Mouse (Mus musculus) spleen, postnatal 10 days (tissue): ENCODE measurements around the gene C2cd2.
A peak's percentile ranks its signal among the peaks of the same experiment; 100 is the strongest.
"Not testable (repeated sequence)": the region's sequence is repeated elsewhere in the genome, so short reads cannot be mapped to it uniquely, and the experiment has no call there.

Source experiments
- DNase-seq, 2 experiments: peaks; one replicate each; pipeline ENCODE4 v3.0.0; 2021 to 2022; ENCODE audit warnings: low spot score in 2 of 2

C2cd2 gene

DNA sequence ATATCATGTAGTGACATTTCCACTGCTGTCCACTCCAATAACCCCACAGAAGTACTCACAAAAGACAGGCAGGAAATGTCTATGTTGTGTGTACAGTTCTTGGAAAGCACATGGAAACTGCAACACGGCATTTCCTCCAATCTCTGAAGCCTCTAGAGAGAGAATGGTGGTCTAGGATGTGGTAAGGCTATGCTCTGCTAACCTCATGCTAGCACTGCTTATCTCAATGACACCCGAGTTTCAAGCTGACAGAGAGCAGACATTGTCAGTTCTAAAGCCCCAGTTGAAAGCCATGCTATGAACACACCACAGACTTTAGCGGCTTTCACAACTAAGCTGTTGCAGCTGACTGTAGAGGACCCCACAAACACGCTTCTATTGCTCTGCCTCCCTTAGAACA is 13.6 kb downstream of the C2cd2 start:
- no peak for DNase-seq

DNA sequence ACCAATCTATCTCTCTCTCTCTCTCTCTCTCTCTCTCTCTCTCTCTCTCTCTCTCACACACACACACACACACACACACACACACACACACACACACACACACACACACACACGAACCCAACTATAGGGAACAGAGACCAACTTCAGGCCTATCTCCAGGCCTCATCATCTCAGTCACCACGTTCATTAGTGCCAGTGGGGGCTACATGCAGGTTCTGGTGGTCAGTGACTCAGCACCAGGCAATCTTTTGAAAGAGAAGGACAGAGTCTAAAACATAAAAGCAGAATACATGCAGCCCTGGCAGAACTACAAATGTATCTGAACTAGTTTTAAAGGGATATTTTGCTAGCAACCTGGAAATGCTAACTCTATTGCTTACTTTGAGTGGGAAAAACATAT is 15.4 kb downstream of the C2cd2 start:
- DNase-seq: not testable (repeated sequence)

DNA sequence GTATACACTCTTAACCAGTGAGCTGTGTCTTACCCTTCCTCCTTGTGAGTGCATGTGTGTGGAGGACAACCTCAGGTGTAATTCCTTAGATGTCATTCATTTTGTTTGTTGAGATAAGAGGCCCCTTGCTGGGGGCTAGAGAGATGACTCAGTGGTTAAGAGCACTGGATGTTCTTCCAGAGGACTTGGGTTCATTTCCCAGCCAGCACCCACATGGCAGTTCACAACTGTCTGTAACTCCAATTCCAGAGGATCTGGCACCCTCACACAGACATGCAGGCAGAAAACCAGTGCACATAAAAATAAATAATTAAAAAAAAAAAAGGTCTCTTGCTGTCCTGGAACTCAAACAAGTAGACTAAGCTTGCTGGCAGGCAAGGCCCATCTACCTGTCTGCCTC is 20.6 kb downstream of the C2cd2 start:
- no peak for DNase-seq

DNA sequence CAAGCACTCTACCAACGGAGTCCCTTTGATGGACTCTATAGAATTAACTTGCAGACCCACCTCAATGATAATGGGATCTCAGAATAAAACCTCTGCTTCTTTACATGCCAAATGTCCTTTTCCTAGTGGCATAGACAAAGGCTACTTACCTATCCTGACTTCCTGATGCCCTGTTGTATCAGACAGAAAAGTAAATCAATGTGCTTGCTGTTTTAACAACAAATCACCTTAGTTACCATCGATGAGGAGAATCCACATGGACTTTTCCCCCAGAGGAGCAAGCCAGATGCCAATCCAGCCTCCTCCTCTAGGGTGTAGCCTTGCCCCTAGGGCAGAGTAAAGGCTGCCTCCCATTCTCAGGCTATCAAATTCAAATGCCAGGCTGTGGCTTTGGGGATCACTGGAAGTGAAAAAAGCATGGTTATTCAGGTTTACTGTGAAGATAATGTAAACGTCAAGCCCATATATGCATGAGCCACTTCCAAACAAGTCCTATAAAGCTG is 21.9 kb downstream of the C2cd2 start:
- DNase-seq: no peak

DNA sequence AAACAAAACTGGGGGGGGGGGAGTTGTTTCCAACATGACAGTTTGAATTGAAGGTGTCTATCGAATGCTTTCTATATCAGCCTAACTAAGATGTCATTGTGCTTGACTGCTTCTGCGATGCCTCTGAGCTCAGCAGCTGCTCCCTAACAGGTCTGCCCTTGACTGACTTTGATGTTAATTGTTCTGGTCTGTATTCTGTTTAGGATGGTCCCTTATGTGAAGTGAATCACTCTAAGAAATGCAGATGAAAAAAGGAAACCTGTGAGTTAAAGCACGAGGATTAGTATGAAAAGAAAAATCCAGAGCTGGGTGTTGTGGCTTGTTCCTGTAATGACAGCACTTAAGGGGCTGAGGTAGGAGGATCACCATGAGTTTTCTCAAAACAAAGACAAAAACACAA is 26.6 kb downstream of the C2cd2 start:
- no peak for DNase-seq

DNA sequence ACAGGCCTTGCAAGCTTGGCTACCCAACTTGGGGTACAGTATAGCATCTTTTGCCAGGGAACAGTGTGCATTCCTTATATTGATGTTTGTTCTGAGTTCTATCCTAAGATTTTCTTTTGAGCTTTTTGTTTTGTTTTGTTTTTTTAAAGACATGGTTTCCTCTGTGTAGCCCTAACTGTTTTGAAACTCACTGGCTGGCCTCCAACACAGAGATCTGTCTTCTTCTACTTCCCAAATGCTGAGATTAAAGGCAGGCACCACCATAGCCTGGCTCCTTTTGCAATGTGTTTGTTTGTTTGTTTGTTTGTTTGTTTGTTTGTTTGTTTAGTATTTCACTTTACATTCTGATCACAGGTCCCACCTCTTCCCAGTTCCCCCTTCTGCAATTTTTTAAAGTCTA is 32.2 kb downstream of the C2cd2 start:
- no peak for DNase-seq

DNA sequence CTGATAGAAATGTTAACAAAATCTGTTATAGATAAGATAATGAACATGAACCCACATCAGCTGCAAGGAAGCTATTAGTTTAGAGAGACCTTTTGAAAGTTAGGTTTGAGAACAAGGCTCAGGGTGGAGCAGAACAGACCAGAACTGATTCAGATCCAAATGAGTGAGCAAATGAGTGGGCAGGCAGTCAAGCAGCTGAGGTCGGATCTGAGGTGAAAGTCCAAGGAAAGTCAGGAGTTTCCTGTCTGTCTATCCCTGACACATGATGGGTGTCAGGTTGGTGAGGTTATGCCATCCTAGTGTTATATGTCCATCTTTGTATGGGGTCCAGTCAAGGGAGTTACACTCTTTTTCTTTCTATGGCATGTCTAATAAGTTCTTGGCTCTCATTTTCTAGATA is 32.9 kb downstream of the C2cd2 start:
- DNase-seq: no peak

DNA sequence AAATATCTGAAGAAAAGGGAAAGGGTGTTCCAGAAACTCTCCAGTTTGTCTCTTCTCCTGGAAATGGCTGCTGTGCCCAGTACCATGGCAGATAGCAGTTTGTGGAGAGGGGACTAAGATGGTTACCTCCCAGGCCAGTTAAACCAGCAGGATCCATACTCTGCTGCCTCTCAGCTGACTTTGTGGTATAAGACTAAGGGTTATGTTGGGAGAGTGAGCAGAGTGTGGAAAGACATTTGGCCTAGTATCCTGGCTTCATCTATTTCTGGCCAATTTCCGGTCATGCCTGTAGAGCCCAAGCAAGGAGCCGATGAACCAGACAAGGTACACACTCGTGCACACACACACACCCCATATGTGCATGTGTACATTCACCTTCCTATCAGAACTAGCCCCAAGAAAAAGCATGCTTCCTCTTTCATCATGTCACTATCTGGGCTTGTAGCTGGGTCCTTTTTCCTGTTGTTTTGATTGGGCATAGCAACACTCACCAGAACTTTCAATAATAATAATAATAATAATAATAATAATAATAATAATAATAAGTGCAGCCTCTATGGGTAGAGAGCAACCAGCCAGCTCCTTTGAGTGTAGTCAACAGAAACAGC is 35.0 kb downstream of the C2cd2 start:
- DNase-seq: no peak

DNA sequence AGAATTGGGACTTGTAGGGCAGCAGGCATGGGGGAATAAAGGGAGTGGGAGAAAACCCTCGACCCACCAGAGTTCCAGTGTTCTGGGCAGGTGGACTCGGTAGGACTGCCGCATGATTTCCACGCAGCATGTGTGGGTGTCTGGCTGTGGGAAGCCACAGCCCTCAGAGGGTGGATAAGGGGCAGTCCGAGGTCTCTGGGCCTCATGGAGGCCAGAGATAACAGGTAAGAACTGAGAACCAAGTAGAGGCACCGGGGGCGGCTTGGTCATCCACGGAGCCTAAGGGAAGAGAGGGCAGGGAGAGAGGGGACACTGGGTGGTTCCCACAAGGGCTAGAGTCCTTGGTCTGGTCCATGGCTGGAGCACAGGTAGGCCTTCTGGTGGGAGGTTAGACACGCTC is 36.0 kb downstream of the C2cd2 start:
- no peak for DNase-seq

DNA sequence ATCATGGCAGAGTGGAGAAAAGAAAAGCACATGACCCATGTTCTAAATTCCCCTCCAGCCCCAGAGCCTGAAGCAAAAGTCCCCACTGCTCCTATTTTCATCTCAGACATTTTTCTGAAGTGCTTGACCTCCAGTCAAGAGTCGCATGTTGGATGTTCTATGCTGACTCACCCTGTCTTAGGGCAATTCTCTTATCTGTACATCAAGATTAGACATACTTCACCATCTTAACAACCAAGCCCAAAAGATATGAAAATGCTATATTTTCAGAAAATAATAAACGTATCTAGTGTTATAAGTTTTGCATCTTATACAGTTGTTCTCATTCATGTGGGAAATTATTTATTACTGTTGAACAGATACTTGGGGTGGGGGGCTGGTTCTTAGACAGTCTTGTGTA is 36.6 kb downstream of the C2cd2 start:
- no peak for DNase-seq

DNA sequence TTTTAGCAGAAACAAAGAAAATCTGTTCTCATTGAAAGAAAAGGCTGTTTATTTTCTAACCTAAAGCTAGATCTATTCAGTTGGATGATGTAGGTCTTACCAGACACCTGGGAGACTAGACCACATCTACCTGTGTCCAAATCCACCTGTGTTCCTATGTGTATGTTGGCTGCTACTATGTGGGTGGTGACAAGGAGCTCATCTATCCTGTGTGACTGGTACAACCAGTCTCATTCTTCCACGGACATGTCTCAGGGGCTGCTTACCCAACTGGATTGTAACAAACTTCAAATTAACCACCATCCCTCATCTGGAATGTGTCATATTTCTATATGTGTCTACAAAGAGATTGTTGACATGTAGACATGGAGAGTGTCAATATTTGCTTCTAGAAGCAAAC is 38.7 kb downstream of the C2cd2 start:
- no peak for DNase-seq

DNA sequence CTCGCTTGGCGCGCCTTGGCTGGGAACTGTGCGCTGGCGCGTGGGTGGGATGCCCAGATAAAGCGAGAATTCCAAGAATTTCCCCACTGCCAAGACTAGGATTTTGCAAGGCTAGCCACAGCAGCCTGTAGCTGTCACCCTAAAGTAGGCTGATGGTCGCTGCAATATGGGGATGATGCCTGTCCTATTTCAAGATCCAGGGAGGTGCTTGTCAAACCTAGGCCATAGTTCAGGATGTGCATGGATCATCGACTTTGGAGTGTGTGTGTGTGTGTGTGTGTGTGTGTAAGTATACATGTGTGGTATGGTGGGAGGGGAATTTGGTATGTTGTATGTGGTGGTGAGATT is 39.6 kb downstream of the C2cd2 start:
- no peak for DNase-seq

DNA sequence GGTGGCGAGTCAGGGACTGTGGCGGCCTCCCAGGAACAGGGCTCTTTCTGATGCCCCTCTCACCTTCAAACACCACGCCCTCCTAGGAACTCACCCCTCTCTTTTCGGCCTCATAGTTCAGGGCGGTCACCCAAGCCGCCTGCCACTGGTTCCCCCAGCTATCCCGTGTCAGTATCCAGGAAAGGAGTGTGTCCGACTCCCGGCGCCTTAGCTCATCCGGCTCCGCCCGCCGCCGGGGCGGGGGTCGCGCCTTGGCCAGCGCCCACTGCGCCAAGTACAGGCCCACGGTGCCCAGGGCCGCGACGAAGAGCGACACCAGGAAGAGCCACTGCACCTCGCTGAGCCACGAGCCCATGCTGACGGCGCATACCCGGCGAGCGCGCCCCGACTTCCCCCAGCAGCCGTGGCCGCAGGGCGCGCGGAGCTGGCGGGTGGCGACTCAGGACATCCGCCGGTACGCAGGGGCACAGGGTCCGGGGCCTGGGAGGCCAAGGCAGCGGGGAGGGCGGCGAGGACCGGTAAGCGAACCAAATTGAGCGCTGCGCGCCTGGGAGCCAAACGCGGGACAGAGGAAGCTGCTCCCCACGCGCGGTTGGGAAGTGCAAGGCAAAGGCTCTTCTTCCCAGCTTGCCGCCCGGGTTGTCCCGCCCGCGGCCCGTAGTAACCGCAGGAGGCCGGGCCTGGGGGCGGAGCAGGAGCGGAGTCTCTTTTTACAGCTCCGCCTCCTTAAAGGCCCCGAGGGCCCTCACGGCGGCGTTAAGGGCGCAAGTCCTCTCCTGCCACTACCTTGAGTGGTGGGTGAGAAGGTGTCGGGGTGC is 40.2 kb downstream of the C2cd2 start:
- DNase-seq: peak; percentile 82 to 85

DNA sequence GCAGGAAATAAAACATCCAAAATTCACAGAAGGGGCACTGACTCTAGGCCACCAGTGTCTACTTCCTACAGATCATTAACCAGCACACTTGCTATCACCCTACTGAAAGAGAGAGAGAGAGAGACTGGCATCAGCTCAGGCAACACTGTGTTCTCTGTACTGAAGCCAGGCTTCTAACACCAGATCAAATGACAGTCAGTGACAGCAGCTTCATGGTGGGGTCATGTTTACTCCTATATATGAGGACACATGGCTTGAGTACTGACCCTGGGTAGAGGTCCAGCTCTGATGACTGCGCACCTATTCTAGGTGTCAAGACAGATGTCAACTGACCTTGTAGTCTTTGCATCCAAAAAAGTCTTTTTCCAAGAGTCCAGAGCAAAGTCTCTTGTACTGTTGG is 41.8 kb downstream of the C2cd2 start:
- DNase-seq: no peak

DNA sequence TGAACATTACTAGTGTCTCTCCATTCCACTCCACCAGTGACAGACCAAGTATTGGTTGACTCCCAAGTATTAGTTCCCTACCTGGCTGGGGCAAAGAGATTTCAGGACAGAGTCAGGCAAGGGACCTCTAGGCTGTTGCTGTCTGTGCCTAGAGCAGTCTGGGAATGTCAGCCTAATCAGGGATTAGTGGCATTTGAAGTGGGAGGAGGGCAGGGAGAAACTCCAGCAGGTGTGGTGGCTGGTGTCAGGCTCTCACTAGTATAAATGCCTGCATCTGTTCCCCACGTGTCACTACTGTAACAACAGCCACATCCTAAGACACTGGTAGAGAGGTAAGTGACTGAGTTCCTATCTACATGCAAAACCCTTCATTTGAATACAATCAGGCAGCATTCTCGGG is 42.6 kb downstream of the C2cd2 start:
- DNase-seq: no peak

DNA sequence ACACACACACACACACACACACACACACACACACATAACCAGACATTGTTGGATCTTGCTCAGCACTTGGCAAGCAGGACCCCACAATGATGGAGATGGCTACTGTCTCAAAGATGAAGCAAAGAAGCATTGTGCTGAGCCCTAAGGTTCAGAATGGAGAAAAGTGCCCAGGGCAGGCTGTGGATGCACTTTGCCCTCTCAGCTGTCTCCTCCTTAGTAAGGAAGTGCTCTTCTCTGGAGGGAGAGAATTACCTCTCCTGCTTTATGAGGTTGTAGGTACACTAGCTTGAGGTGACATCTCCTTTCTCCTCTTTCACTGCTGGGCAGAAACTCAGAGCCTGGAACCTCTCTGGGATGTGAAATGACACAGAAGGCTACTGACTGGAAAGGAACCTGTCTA is 49.5 kb downstream of the C2cd2 start:
- no peak for DNase-seq

DNA sequence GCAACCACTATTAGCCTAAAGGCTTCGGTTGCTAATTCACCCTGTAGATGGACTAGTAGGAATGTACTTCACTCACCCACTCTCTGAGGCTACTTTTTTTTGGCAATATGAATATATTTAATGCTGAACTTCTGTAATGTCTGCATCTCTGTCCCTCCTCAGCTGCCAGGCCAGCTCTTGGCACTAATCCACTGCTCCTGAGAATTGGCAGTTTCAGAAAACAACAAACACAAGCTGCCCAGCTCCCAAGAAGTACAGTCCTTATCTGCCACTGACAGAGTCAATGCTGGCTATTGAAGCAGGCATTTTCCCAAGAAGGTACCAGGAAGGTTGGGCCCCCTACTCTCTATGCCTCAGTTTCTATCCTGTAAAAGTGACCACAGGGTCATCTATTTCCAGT is 53.0 kb downstream of the C2cd2 start:
- DNase-seq: no peak

DNA sequence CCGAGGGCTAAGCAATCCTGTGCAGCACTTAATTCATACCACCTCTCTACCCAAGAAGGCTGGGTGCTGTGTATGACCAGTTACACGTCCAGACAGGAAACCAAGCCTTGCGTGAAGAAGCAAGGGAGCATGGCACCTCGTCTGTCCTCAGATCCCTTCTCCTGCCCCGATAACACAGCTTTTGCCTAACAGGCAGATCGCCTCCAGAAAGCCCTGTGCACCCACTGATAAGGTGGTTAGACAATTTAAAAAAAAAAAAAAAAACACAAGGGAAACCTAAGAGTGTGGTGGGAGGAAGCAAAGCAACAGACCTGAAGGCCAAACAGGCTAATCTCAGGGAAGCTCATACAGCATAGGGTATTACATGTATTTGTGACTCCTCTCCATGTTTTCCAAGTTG is 54.9 kb downstream of the C2cd2 start:
- DNase-seq: peak in 1 of 2 experiments; percentile 40

DNA sequence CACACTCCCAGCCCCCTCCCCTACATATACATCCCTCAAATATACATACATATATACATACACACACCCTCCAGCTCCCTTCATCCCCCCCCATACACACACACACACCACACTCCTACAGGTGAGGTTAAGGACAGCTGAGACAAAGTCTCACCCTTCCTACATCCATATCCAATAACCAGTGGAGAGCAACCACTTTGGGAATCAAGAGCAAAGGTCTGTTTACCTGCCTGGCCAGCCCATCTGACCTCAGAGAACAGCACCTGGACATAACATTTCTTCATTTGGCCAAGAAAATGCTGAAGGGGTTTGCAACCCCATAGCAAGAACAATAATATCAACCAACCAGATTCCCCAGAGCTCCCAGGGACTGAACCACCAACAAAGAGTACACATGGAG is 56.1 kb downstream of the C2cd2 start:
- DNase-seq: no peak

DNA sequence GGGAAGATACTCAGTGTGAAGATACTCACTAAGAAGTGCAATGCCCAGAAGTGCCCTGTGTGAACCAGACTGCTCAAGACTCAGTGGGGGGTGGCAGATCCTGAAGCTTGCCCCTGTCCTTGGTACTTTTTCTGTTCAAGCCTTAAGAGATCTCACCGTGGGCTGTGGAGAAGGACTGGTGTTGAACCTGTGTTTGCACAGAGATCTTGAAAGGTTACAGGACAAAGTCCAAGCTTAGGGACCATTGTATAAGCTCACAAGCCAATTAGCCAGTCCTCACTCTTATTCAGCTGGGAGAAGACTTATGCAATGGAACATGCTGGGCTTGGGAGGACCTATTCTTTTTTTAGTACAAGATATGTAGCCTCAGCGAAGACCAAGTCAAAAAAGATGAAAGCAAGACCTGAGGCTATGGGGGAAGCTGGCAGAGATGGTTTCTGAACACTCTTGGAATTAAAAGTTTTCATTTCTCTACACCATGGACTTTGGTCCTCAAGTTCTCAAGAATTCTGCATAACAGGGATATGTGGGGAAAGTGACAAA is 56.9 kb downstream of the C2cd2 start:
- no peak for DNase-seq

DNA sequence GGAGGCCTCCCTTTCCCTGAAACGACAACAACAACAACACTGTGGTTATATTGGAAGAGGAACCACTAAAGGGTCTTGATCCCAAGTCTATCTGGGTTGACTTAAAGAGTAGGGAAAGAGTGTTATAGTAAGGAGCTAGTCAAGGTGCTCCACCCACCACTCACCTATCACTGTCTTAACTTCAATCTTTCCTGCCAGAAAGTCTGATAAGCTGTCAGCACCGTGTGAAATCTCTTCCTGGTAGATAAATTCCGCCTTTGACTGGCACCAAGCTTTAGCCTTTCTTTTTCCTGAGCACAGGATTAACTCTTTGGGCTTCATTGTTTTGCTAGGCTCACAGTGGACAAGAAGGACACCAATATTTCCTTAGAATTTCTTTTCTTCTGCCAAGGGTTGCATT is 58.4 kb downstream of the C2cd2 start:
- DNase-seq: no peak

DNA sequence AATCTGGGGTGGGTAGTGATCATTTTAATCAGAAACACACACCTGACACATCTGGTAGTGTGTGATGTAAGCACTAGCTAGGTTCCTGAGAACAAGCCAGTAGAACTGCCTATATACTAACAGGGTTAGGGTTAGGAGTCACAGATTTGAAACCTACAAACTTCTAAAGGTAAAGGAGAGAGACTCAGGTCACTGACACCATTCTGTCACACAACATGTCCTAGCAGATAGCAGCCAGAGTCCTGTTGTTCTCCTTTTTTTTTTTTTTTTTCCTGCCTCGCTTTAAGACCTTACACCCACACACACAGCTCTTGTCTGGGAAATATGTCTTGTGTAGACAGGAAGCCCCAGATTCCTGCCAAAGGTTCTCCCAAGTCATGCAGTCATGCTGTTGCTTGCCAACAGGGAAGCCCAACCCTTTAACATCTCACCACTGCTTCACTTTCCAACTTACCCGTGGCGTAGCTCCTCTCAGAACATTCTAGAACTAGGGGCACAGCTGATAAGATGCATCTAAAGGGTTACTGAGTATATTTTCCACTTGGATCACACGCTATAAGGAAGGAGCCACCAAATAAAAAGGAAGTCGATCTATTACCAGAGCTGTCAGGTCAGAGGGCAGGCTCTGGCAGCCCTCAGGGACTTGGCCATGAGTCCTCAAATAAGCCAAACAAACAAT is 64.9 kb downstream of the C2cd2 start:
- no peak for DNase-seq

DNA sequence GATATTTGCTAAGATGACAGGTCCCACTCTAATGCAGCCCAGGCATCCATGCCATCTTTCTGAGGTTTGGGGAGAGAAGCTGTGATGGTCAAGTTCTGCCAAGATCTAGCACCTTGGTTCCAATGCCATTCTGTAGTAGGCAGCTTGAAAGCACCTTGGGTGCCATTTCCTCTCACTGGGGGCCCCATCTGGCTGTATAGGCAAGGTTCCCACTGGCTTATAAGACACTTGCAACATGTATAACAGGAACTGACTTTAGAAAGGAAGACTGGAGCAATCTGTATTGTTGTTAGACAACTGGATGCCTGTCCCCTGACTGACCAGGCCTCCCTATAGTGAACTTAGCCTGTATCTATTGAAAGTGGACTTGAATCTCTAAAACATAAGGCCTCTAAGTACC is 74.6 kb downstream of the C2cd2 start:
- no peak for DNase-seq
